Mouse (Mus musculus) colon, adult 2 months (tissue): ENCODE measurements around the gene Nr4a2. TPM values are rescaled to one million over a fixed set of nuclear protein-coding genes. Genes with fewer than 3 reads are reported as not detected.

Experiments
- polyA plus RNA-seq: library from polyadenylated mRNA; depleted of rRNA; stranded (reverse); fragments of >200 nt; gene quantifications from 2 replicates; pipeline ENCODE4 v1.2.3, GENCODE M21; 2012; rRNA removed

Gene Nr4a2
- 2.0 and 2.5 TPM in 2 replicates for polyA plus RNA-seq

DNA sequence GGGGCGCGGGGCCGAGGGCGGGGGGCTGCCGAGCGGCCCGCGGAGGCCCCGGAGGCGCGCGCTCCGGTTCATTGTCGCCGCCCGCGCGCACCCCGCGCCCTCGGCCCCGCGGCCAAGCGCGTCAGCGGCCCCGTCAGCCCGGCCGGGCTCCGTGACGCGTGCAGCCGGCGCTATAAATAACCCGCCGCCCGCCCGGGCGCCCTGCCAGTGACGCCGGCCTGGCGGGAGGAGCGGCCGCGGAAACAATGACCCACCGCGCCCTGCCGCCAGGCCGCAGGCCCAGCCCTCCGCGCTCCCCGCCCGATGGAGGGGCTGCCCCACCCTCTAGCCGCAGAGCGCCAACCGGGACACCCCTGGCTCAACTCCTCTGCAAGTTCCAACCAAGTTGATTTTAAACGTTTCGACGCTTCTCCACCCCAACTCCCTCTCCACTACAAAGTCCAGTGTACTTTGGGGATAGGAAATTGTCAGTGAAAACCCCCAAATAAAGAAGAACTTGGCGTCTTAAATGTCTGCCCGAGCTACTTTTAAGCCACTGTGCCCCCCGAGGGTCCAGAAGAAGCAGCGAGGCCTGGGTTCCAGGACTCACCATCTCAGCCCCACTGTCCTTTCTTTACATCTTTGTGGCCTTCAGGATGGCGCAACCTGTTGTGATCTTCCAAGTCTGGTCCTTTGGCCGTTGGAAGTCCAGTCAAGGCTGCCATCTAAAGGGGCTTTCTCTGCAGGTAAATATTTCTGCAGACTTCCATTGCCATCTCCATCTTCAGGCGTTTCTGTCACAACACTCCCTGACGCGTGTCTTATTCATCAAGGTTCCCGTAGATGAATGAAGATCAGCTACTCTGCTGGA is at the start of gene Nr4a2:
TSS of gene Nr4a2 (minus strand) at position 13 of the 850 bp plus-strand sequence.

Other genes with a start within 250 kb of the Nr4a2 start
- gene Gpd2, start 113.6 kb upstream of the Nr4a2 start, polyA plus RNA-seq = 6.8 and 7.1 TPM in 2 replicates